In the genomic region with DNA sequence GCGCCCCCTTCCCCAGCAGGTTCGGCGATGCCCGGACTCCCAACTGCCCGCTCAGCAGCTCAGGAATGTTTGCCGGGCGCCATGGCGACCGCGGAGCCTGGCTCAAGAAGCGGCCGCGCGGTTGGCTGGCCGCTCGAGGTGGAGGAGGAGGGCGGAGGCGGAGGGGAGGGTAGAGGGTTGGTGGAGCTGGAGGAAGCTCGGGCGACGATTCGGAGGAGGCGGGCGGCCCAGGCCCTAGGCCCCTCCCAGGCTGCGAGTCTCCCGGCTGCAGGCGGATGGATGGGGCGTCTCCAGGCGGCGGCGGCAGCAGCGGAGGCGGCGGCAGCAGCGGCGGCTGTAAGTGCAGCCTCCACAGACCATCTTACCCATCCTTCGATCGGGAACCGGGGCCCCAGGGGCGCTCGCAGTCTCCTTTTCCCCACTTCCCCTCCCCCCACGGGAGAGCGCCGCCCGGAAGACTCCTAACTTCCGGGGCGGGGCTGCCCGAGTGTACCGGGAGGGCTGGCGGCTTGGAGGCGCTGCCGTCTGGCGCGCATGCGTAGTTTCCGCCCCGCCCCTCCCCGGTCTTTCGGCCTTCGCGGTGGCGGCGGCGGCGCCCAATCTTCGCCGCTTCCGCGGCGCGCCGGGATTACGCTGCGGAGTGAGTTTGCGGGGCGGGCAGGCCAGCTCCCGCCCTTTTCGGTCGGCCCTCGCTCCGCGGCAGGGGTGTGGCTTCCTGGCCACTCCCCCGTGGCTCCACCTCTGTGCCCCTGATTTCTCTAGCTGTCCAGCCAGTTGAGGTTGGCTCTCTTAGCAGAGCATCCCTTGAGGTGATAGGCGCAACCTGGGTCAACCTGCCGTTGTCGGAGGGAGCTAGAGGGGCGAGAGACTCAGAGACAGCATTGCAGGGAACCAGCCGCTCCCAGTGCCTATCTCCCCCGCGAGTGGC, we compare ENCODE assay signal across 8 mouse cellular contexts. TPM values are rescaled to one million over a fixed set of nuclear protein-coding genes. Genes with fewer than 3 reads are reported as not detected.
A peak's percentile ranks its signal among the peaks of the same experiment; 100 is the strongest.
DNase-seq lines count a peak whose midpoint lies in the region; ATAC-seq and TF ChIP-seq lines count a peak whose summit lies in the region.

A gene (plus strand): TSS at position 207 of the 928 bp plus-strand sequence.
A gene (minus strand): TSS at position 372 of the 928 bp plus-strand sequence.

- DNase-seq in forebrain, embryonic 14.5 days (ENCODE audit: low spot score), result peak; percentile 98
- peak; percentile 95 for DNase-seq in heart, postnatal 14 days
- DNase-seq in layer of hippocampus, adult 11-12 months (ENCODE audit: low spot score), result peak; percentile 94
- DNase-seq in lung, adult 18-20 months, result peak; percentile 97 to 98
- DNase-seq in testis, postnatal 14 days (ENCODE audit: low spot score), result peak; percentile 95

- H3K27ac ChIP-seq in ES-Bruce4 (ENCODE audit: insufficient read depth, low read length), result peak within 1 kb of the TSS; percentile 68
- peak within 1 kb of the TSS; percentile 100 for H3K27ac ChIP-seq in forebrain, embryonic 14.5 days (ENCODE audit: low read depth, low read length)
- peak within 1 kb of the TSS; percentile 100 for H3K27ac ChIP-seq in neural tube, embryonic 15.5 days (replicated peaks)

- no peaks in the 10 kb centered on the region for H3K9me3 ChIP-seq in ES-Bruce4 (replicated peaks; ENCODE audit: control insufficient read depth, insufficient read depth, low read length, poor library complexity, severe bottlenecking)
- no peaks in the 10 kb centered on the region for H3K9me3 ChIP-seq in forebrain, embryonic 14.5 days (replicated peaks; ENCODE audit: control insufficient read depth, low read length)
- H3K9me3 ChIP-seq in neural tube, embryonic 15.5 days (replicated peaks), result no peaks in the 10 kb centered on the region

- ATAC-seq in cerebellum, adult (ENCODE audit: insufficient number of reproducible peaks, low FRiP score, low TSS enrichment), result peak; percentile 95
- peak; percentile 98 for ATAC-seq in forebrain, embryonic 14.5 days
- peak; percentile 100 for ATAC-seq in neural tube, embryonic 15.5 days (ENCODE audit: low FRiP score)

- TF ChIP-seq POLR2A in ES-Bruce4 (IDR thresholded peaks at IDR 0.05; ENCODE audit: insufficient read depth, low read length), result peak; percentile 73

- H3K27me3 ChIP-seq in ES-Bruce4 (ENCODE audit: control insufficient read depth, insufficient read depth, low read length, poor library complexity, severe bottlenecking), result no peaks in the 10 kb centered on the region
- H3K27me3 ChIP-seq in forebrain, embryonic 14.5 days (replicated peaks; ENCODE audit: control insufficient read depth, insufficient read depth, low read length), result no peaks in the 10 kb centered on the region
- no peaks in the 10 kb centered on the region for H3K27me3 ChIP-seq in neural tube, embryonic 15.5 days (replicated peaks)

- H3K4me2 ChIP-seq in forebrain, embryonic 14.5 days (ENCODE audit: low read length), result peak within 1 kb of the TSS; percentile 77
- H3K4me2 ChIP-seq in neural tube, embryonic 15.5 days, result peak within 1 kb of the TSS; percentile 76

- H3K36me3 ChIP-seq in ES-Bruce4 (ENCODE audit: control insufficient read depth, insufficient read depth, low read length, poor library complexity, severe bottlenecking), result peaks cover 5% of the 10 kb centered on the region
- H3K36me3 ChIP-seq in forebrain, embryonic 14.5 days (ENCODE audit: control insufficient read depth, insufficient read depth, low read length), result 0 out of 2 replicates have a peak, but pooled peaks cover 4% of the 10 kb centered on the region
- peaks cover 5% of the 10 kb centered on the region for H3K36me3 ChIP-seq in neural tube, embryonic 15.5 days

- TF ChIP-seq CTCF in ES-Bruce4 (IDR thresholded peaks at IDR 0.05; ENCODE audit: low read depth, low read length), result no peak

- intact Hi-C loops in heart, postnatal 14 days (cut with DNase I), result loop anchor here (5.0 to 10.0 kb wide), 3 partner anchors 103 to 230 kb away; a partner anchor contains a TSS

- no peak for TF ChIP-seq EP300 in ES-Bruce4 (IDR thresholded peaks at IDR 0.05; ENCODE audit: insufficient read depth, low read depth, low read length)

- H3K4me3 ChIP-seq in ES-Bruce4 (ENCODE audit: low read depth, low read length), result peak within 1 kb of the TSS; percentile 84
- H3K4me3 ChIP-seq in forebrain, embryonic 14.5 days (ENCODE audit: low read depth, low read length), result peak within 1 kb of the TSS; percentile 79
- H3K4me3 ChIP-seq in neural tube, embryonic 15.5 days (replicated peaks), result peak within 1 kb of the TSS; percentile 92

- H3K4me1 ChIP-seq in ES-Bruce4 (ENCODE audit: control insufficient read depth, insufficient read depth, low read length), result peaks cover 2% of the 10 kb centered on the region
- peaks cover 16% of the 10 kb centered on the region for H3K4me1 ChIP-seq in forebrain, embryonic 14.5 days (ENCODE audit: control insufficient read depth, insufficient read depth, low read length)
- H3K4me1 ChIP-seq in neural tube, embryonic 15.5 days, result peaks cover 29% of the 10 kb centered on the region

- peak within 1 kb of the TSS; percentile 79 for H3K9ac ChIP-seq in ES-Bruce4 (ENCODE audit: low read depth, poor library complexity, severe bottlenecking)
- H3K9ac ChIP-seq in forebrain, embryonic 14.5 days (ENCODE audit: low read length), result peak within 1 kb of the TSS; percentile 85
- H3K9ac ChIP-seq in neural tube, embryonic 15.5 days (replicated peaks), result peak within 1 kb of the TSS; percentile 73

- under 1% methylated on average over 72 of the region's 90 CpGs for WGBS in forebrain, embryonic 14.5 days
- WGBS in neural tube, embryonic 15.5 days, result under 1% methylated on average over 65 of the region's 90 CpGs

RNA-seq across cellular contexts. Expression of the first gene that starts in this region (rescaled TPM):
- 77.2 and 85.0 TPM in 2 replicates for polyA plus RNA-seq in ES-Bruce4 (2011; ENCODE audit: insufficient read depth, insufficient read length, low read depth, missing spikeins)
- 22.5 and 27.1 TPM in 2 replicates for polyA plus RNA-seq in forebrain, embryonic 14.5 days (2014; fragmentation: Nextera tagmentation; extraction: Ambion mirVana)
- total RNA-seq in heart, postnatal 14 days (2021), result 10 to 100 TPM; 40.0 to 41.7 TPM
- polyA plus RNA-seq in neural tube, embryonic 15.5 days (2015; fragmentation: Nextera tagmentation; extraction: Ambion mirVana), result 31.2 and 36.6 TPM in 2 replicates

RNA-seq across cellular contexts. Expression of the second gene that starts in this region (rescaled TPM):
- polyA plus RNA-seq in ES-Bruce4 (2011; ENCODE audit: insufficient read depth, insufficient read length, low read depth, missing spikeins), result 1.8 and 1.9 TPM in 2 replicates
- polyA plus RNA-seq in forebrain, embryonic 14.5 days (2014; fragmentation: Nextera tagmentation; extraction: Ambion mirVana), result 3.4 and 5.3 TPM in 2 replicates
- total RNA-seq in heart, postnatal 14 days (2021), result 1 to 10 TPM; 1.6 to 3.0 TPM
- 4.3 and 4.8 TPM in 2 replicates for polyA plus RNA-seq in neural tube, embryonic 15.5 days (2015; fragmentation: Nextera tagmentation; extraction: Ambion mirVana)

Comparison
In these comparisons a context has a peak if more than half of its experiments do, and no peak if none do; other contexts are left out.
1. Peak in every context shown above with its lines: DNase-seq, ATAC-seq, H3K4me3 ChIP-seq and H3K27ac ChIP-seq.